Comparison of ENCODE assay signal across 9 mouse cellular contexts in the genomic region with DNA sequence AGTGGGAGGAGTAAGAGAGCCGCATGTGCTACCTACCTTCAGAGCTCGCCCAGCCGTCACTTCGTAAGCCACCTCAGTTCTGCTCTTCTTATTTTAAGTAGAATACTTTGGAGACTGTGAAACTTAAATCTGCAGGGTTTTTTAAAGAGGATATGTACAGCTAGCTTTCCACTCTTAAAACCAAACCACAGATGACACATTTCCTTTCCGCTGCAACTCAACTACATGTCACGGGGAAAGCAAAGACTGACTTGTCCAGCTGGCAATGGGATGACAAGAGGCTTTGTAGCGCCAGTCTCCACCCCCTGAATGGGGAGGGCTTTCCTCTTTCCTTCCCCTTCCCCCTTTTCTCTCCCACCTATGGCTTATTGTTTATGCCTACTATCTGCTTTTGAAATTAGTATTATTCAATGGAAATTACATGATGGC. TPM values are rescaled to one million over a fixed set of nuclear protein-coding genes. Genes with fewer than 3 reads are reported as not detected.
DNase-seq lines count a peak whose midpoint lies in the region; ATAC-seq and TF ChIP-seq lines count a peak whose summit lies in the region.
"Had no signal": no experiment of that assay in that cellular context is flagged by ENCODE, and none has a peak within 500 bp of the region (broad histone marks: within the 10 kb centered on the region; RNA-seq: fewer than 3 reads in every experiment).

Evi2 (minus strand) TSS at position 257 of the 429 bp plus-strand sequence.
Evi2a (minus strand) TSS at position 277 of the 429 bp plus-strand sequence.

- DNase-seq in kidney, postnatal 10 days, result peak; percentile 15
- DNase-seq in brain, embryonic 14.5 days (ENCODE audit: low read depth), result peak; percentile 8
- DNase-seq in left cerebral cortex, postnatal 25 days (ENCODE audit: low spot score in 2 of 2), result peak; percentile 32 to 82
- DNase-seq in natural killer cell, adult 2 months (ENCODE audit: low spot score in 2 of 2), result peak; percentile 71 to 75
- no peak for DNase-seq in forebrain, postnatal 0 days
- DNase-seq in kidney, postnatal 4 days, result no peak

- WGBS in kidney, embryonic 15.5 days, result 88% methylated on average over 7 of the region's 7 CpGs
- WGBS in forebrain, postnatal 0 days, result 78% methylated on average over 7 of the region's 7 CpGs
- WGBS in forebrain, embryonic 13.5 days, result 82% methylated on average over 7 of the region's 7 CpGs

- H3K27ac ChIP-seq in kidney, embryonic 15.5 days, result no peak within 1 kb of the TSS
- no peak within 1 kb of the TSS for H3K27ac ChIP-seq in forebrain, postnatal 0 days (ENCODE audit: low read depth, low read length)
- H3K27ac ChIP-seq in forebrain, embryonic 13.5 days, result no peak within 1 kb of the TSS
- H3K27ac ChIP-seq: heart, embryonic 13.5 days had no signal

- TF ChIP-seq CTCF in brain, embryonic 14.5 days (IDR thresholded peaks at IDR 0.05; ENCODE audit: borderline replicate concordance, extremely low read depth, insufficient read depth, insufficient read length), result no peak
- no peak for TF ChIP-seq CTCF in forebrain, postnatal 0 days (IDR thresholded peaks at IDR 0.05; ENCODE audit: low read depth)

- intact Hi-C loops in left cerebral cortex, postnatal 25 days (cut with DNase I), result loop anchor here (5.0 kb wide), 1 partner anchor 38 kb away; no protein-coding TSS in a partner anchor

- TF ChIP-seq POLR2A in brain, embryonic 14.5 days (IDR thresholded peaks at IDR 0.05; ENCODE audit: borderline replicate concordance, extremely low read depth, insufficient read depth, insufficient read length, poor library complexity, severe bottlenecking), result no peak

- ATAC-seq in kidney, embryonic 15.5 days (replicated peaks; ENCODE audit: low FRiP score), result no peak
- ATAC-seq in forebrain, postnatal 0 days, result no peak
- ATAC-seq in forebrain, embryonic 13.5 days, result no peak

- no peak within 1 kb of the TSS for H3K4me2 ChIP-seq in kidney, embryonic 15.5 days
- H3K4me2 ChIP-seq in forebrain, postnatal 0 days (ENCODE audit: low read depth), result no peak within 1 kb of the TSS
- H3K4me2 ChIP-seq in forebrain, embryonic 13.5 days, result no peak within 1 kb of the TSS
- H3K4me2 ChIP-seq: heart, embryonic 13.5 days had no signal

- no peak within 1 kb of the TSS for H3K9ac ChIP-seq in kidney, embryonic 15.5 days
- no peak within 1 kb of the TSS for H3K9ac ChIP-seq in forebrain, postnatal 0 days
- no peak within 1 kb of the TSS for H3K9ac ChIP-seq in forebrain, embryonic 13.5 days
- H3K9ac ChIP-seq: heart, embryonic 13.5 days had no signal

- H3K4me1 ChIP-seq in kidney, embryonic 15.5 days, result 0 out of 2 replicates have a peak, but pooled peaks cover 6% of the 10 kb centered on the region
- no peaks in the 10 kb centered on the region for H3K4me1 ChIP-seq in forebrain, postnatal 0 days (ENCODE audit: insufficient read depth)
- H3K4me1 ChIP-seq in forebrain, embryonic 13.5 days, result peaks cover 6% of the 10 kb centered on the region; the same call in 1 of the 2 replicates

- peaks cover 32% of the 10 kb centered on the region for H3K36me3 ChIP-seq in kidney, embryonic 15.5 days
- no peaks in the 10 kb centered on the region for H3K36me3 ChIP-seq in forebrain, postnatal 0 days (ENCODE audit: insufficient read depth)
- peaks cover 18% of the 10 kb centered on the region for H3K36me3 ChIP-seq in forebrain, embryonic 13.5 days (ENCODE audit: poor library complexity, severe bottlenecking)

- no peaks in the 10 kb centered on the region for H3K9me3 ChIP-seq in kidney, embryonic 15.5 days (replicated peaks)
- H3K9me3 ChIP-seq in forebrain, postnatal 0 days (ENCODE audit: low read length), result no peaks in the 10 kb centered on the region
- H3K9me3 ChIP-seq in forebrain, embryonic 13.5 days (replicated peaks), result no peaks in the 10 kb centered on the region
- H3K9me3 ChIP-seq: heart, embryonic 13.5 days had no signal

- H3K27me3 ChIP-seq in kidney, embryonic 15.5 days, result no peaks in the 10 kb centered on the region
- no peaks in the 10 kb centered on the region for H3K27me3 ChIP-seq in forebrain, postnatal 0 days (ENCODE audit: insufficient read depth, low read length)
- no peaks in the 10 kb centered on the region for H3K27me3 ChIP-seq in forebrain, embryonic 13.5 days
- H3K27me3 ChIP-seq: heart, embryonic 13.5 days had no signal

- no peak within 1 kb of the TSS for H3K4me3 ChIP-seq in kidney, embryonic 15.5 days (replicated peaks)
- no peak within 1 kb of the TSS for H3K4me3 ChIP-seq in forebrain, postnatal 0 days (ENCODE audit: low read depth, low read length)
- no peak within 1 kb of the TSS for H3K4me3 ChIP-seq in forebrain, embryonic 13.5 days
- H3K4me3 ChIP-seq: heart, embryonic 13.5 days had no signal

RNA-seq across cellular contexts. Expression of gene Evi2, which starts in this region (rescaled TPM):
- 0.73 and 0.78 TPM in 2 replicates for polyA plus RNA-seq in kidney, embryonic 15.5 days (2015; fragmentation: Nextera tagmentation; extraction: Ambion mirVana)
- polyA plus RNA-seq in brain, embryonic 14.5 days (2012; rRNA removed), result 0.03 and 0.07 TPM in 2 replicates
- total RNA-seq in left cerebral cortex, postnatal 25 days (2021), result not detected
- total RNA-seq in forebrain, postnatal 0 days (2014; rRNA removed), result not detected in 2 replicates
- 0.05 TPM in 1 of 2 replicates, not detected in the other for polyA plus RNA-seq in forebrain, postnatal 0 days (2015; fragmentation: Nextera tagmentation; extraction: Ambion mirVana)
- polyA plus RNA-seq in forebrain, embryonic 13.5 days (2015; fragmentation: Nextera tagmentation; extraction: Ambion mirVana), result 0.75 and 0.89 TPM in 2 replicates

RNA-seq across cellular contexts. Expression of gene Evi2a, which starts in this region (rescaled TPM):
- polyA plus RNA-seq in kidney, embryonic 15.5 days (2015; fragmentation: Nextera tagmentation; extraction: Ambion mirVana), result 3.1 TPM in 2 replicates
- 2.2 and 2.4 TPM in 2 replicates for polyA plus RNA-seq in brain, embryonic 14.5 days (2012; rRNA removed)
- total RNA-seq in left cerebral cortex, postnatal 25 days (2021), result 10 to 100 TPM; 11.3 to 14.6 TPM
- 2.5 and 2.8 TPM in 2 replicates for total RNA-seq in forebrain, postnatal 0 days (2014; rRNA removed)
- 2.5 and 4.6 TPM in 2 replicates for polyA plus RNA-seq in forebrain, postnatal 0 days (2015; fragmentation: Nextera tagmentation; extraction: Ambion mirVana)
- polyA plus RNA-seq in forebrain, embryonic 13.5 days (2015; fragmentation: Nextera tagmentation; extraction: Ambion mirVana), result 2.6 and 2.7 TPM in 2 replicates

Comparison
In these comparisons a context has a peak if more than half of its experiments do, and no peak if none do; other contexts are left out.
1. DNase-seq: peak in kidney, postnatal 10 days (single experiment), brain, embryonic 14.5 days (single experiment), left cerebral cortex, postnatal 25 days (2 of 2) and natural killer cell, adult 2 months (2 of 2); none in forebrain, postnatal 0 days (single experiment) and kidney, postnatal 4 days (0 of 2).